Mouse (Mus musculus) ES-E14 (cell line): ENCODE measurements around the gene Dnah1. TPM values are rescaled to one million over a fixed set of nuclear protein-coding genes. Genes with fewer than 3 reads are reported as not detected.
A peak's percentile ranks its signal among the peaks of the same experiment; 100 is the strongest.

Source experiments
- DNase-seq: peaks from one replicate; pipeline ENCODE4 v3.0.0-alpha.2; 2013; ENCODE audit warnings: low read depth, low spot score
- H3K27ac ChIP-seq: 2 replicates; pipeline ENCODE4 v1.5.1; 2012; ENCODE audit warnings: low read depth, mild to moderate bottlenecking, low read length, moderate library complexity, mixed read lengths; ENCODE audit not compliant: poor library complexity, insufficient read depth, severe bottlenecking
- H3K36me3 ChIP-seq: 2 replicates; pipeline ENCODE4 v1.6.1; 2012; ENCODE audit warnings: mild to moderate bottlenecking, low read length, moderate library complexity, mixed read lengths; ENCODE audit not compliant: control insufficient read depth, poor library complexity, insufficient read depth, severe bottlenecking
- H3K4me1 ChIP-seq, 2 experiments: fragments of 150-350 bp in 1 of 2; sonication (generic) in 1 of 2; 2 replicates each; pipeline ENCODE4 v1.6.1; 2012; ENCODE audit warnings: low read length in 2 of 2, mild to moderate bottlenecking in 1 of 2, mixed read lengths in 1 of 2; ENCODE audit not compliant: control insufficient read depth in 2 of 2, insufficient read depth in 2 of 2, poor library complexity in 1 of 2
- H3K4me3 ChIP-seq, 2 experiments: fragments of 150-350 bp in 1 of 2; sonication (generic) in 1 of 2; 2 replicates each; pipeline ENCODE4 v1.5.1; 2012; ENCODE audit warnings: low read length in 2 of 2, low read depth in 1 of 2, mild to moderate bottlenecking in 1 of 2, mixed read lengths in 1 of 2; ENCODE audit not compliant: insufficient read depth in 1 of 2, poor library complexity in 1 of 2, severe bottlenecking in 1 of 2
- H3K9ac ChIP-seq: 2 replicates; pipeline ENCODE4 v1.6.1; 2012; ENCODE audit warnings: low read depth, mild to moderate bottlenecking, low read length, mixed read lengths; ENCODE audit not compliant: poor library complexity, insufficient read depth, severe bottlenecking
- H3K9me3 ChIP-seq: fragments of 150-350 bp; sonication (generic); 2 replicates; pipeline ENCODE4 v1.6.1; 2012; ENCODE audit warnings: low read depth, mild to moderate bottlenecking, low read length; ENCODE audit not compliant: control insufficient read depth, insufficient read depth
- CHD2 ChIP-seq: IDR thresholded peaks from 2 replicates; pipeline ENCODE4 v1.6.1; 2014; ENCODE audit warnings: mild to moderate bottlenecking, low read depth, low read length, inconsistent platforms
- HCFC1 ChIP-seq: IDR thresholded peaks from 2 replicates; pipeline ENCODE4 v1.6.1; 2012; ENCODE audit warnings: low read length, inconsistent platforms, borderline replicate concordance; ENCODE audit not compliant: insufficient read depth
- MAFK ChIP-seq: IDR thresholded peaks from 2 replicates; pipeline ENCODE4 v1.6.1; 2014; ENCODE audit warnings: mild to moderate bottlenecking, low read depth, low read length, inconsistent platforms; ENCODE audit not compliant: insufficient read depth
- ZC3H11A ChIP-seq: IDR thresholded peaks from 2 replicates; pipeline ENCODE4 v1.6.1; 2012; ENCODE audit warnings: low read depth, mild to moderate bottlenecking, inconsistent platforms, low read length, borderline replicate concordance
- ZNF384 ChIP-seq: IDR thresholded peaks from 2 replicates; pipeline ENCODE4 v1.6.1; 2012; ENCODE audit warnings: low read depth, low read length, inconsistent platforms
- in situ Hi-C, 2 experiments: fragments of 600-800 bp; cut with MboI; formaldehyde crosslinking; loops; one replicate each; pipeline ENCODE4 v1.15.1; 2025; ENCODE audit warnings: low sequenced_read_pairs in 2 of 2, inconsistent platforms in 1 of 2; ENCODE audit not compliant: unreplicated experiment in 2 of 2
- total RNA-seq: library from RNA; depleted of rRNA; stranded (reverse); fragments of 300-350 nt; gene quantifications from 2 replicates; pipeline ENCODE4 v1.2.3, GENCODE M21; 2012

Dnah1 gene
- total RNA-seq, 1 experiment, result 0.80 TPM

DNA sequence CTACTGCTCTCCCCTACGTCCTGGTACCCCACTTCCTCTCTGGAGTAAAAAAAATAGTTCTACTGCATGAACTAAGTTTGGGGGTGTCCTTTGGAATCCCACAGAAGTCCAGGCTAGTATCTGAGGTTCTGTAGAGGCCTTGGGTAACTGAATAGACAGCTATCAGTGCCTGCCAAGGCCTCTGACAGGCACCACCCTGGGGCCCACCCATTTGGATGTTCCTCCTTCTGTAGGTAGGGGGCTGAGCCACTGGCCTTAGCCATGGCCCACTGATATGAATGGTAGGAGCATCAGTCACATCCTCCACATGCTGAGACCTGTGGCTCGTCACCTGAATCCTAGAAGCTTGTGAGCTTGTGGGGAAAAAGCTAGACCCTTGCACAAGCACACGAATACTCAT, 5.9 kb downstream of the Dnah1 start:
- DNase-seq, result no peak
- Histone ChIP-seq H3K9ac (no peak overlapping the region), H3K27ac (no peak overlapping the region), H3K9me3 (no peaks in the 10 kb centered on the region), H3K4me1 (no peaks in the 10 kb centered on the region), H3K4me3 (no peak overlapping the region), H3K36me3 (no peaks in the 10 kb centered on the region)
- in situ Hi-C loops, result loop anchor here in 1 of 2 experiments (10.0 kb wide), 1 partner anchor 63 kb away; the partner anchor contains the start of genes Bap1 and Phf7
- TF ChIP-seq MAFK (no peak), HCFC1 (no peak), ZNF384 (no peak), ZC3H11A (no peak), CHD2 (no peak)

DNA sequence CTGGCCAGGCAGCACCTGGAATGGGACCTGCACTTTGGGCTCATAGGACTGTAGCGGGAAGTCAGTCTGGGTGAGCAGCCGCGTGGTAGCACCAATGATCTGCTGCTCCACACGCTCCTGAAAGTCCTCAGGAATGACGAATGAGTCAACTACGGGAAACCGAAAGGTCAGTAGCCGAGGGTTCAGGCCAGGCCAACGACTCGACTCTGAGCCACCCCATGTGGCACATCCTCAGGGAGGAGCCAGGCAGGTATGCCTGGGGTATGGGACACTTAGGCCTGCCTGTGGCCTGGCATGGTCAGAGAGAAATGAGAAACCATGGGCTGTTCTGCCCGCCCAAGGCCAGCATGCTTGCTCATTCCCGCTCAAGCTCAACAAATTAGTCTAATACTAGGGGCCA, 7.1 kb downstream of the Dnah1 start:
- Histone ChIP-seq H3K9me3 (no peaks in the 10 kb centered on the region), H3K4me1 (no peaks in the 10 kb centered on the region), H3K4me3 (no peak overlapping the region), H3K27ac (no peak overlapping the region), H3K36me3 (no peaks in the 10 kb centered on the region), H3K9ac (no peak overlapping the region)
- no peak for DNase-seq
- TF ChIP-seq HCFC1 (no peak), ZNF384 (no peak), ZC3H11A (no peak), CHD2 (no peak), MAFK (no peak)
- in situ Hi-C loops, result loop anchor here in 1 of 2 experiments (10.0 kb wide), 1 partner anchor 62 kb away; the partner anchor contains the start of genes Bap1 and Phf7

DNA sequence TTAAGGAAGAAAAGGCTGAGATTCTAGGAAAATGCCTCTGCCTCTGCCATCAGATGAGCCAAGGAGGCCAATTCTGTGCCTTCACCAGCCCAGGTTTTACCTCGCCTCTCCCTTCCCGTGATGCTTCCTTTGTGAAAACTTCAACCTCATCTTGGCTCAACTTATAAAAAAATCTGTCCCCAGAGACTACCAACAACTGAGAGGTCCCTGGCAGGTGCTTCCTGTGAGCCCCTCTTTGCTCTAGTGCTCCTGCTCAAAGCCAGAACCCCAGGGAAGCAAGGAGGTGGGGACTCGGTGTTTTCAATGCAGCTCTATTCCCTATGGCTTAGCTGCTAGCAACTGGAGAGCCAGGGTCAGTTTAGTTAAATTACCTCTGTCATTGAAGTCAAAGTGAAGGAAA, 10.5 kb downstream of the Dnah1 start:
- Histone ChIP-seq H3K4me3 (no peak overlapping the region), H3K9me3 (no peaks in the 10 kb centered on the region), H3K36me3 (no peaks in the 10 kb centered on the region), H3K9ac (no peak overlapping the region), H3K27ac (no peak overlapping the region), H3K4me1 (no peaks in the 10 kb centered on the region)
- TF ChIP-seq HCFC1 (no peak), ZNF384 (no peak), ZC3H11A (no peak), MAFK (no peak), CHD2 (no peak)
- no peak for DNase-seq
- in situ Hi-C loops, result loop anchor here in 1 of 2 experiments (10.0 kb wide), 1 partner anchor 58 kb away; the partner anchor contains the start of genes Bap1 and Phf7

DNA sequence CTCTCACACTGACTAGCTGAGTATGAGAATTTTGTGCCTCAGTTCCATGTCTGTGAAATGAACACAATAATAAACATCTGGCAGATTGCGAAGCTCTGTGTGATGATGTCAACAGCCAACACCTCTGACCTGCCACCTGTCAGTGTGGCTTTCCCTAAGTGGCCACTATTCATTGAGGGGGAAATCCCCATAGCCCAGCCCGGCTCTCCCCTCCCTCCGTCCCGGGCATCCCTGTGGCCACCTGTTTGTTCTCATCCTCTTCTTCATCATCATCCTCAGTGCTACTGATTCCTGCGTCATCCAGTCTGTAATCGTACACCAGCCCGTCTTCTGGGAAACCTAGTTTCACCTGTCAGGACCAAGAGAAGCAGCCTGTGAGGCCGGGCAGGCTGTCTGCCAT, 38.0 kb downstream of the Dnah1 start:
- no peak overlapping the region for H3K27ac ChIP-seq
- in situ Hi-C loops, result no loop called here
- no peak for DNase-seq
- H3K36me3 ChIP-seq, result no peaks in the 10 kb centered on the region
- H3K9me3 ChIP-seq, result no peaks in the 10 kb centered on the region
- no peak overlapping the region for H3K4me3 ChIP-seq
- no peaks in the 10 kb centered on the region for H3K4me1 ChIP-seq
- H3K9ac ChIP-seq, result no peak overlapping the region
- TF ChIP-seq MAFK (no peak), ZNF384 (no peak), HCFC1 (no peak), ZC3H11A (no peak), CHD2 (no peak)

DNA sequence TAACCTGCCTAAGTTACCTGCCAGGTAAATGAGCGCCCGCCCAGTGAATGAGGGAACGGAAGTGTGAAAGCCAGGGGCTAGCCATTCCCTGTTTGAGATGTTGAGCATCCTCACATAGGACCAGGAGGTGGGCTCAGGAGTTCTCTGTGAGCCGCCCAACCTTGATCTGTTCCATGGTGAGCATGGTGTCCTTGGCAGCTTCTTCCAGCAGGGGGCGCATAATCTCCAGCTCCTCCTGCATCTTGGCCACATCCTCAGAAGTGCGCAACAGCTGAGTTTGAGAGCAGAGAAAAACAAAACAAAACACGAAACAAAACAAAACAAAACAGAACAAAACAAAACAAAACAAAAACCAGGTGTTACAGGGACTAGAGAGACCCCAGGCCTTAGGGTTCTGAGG, 51.5 kb downstream of the Dnah1 start:
- H3K4me1 ChIP-seq, result peaks cover 0 to 6% of the 10 kb centered on the region in 2 experiments; a peak in 1 of 4 replicates
- H3K4me3 ChIP-seq, result no peak overlapping the region
- DNase-seq, result peak; percentile 69
- H3K9ac ChIP-seq, result no peak overlapping the region
- H3K36me3 ChIP-seq, result no peaks in the 10 kb centered on the region
- no peaks in the 10 kb centered on the region for H3K9me3 ChIP-seq
- TF ChIP-seq HCFC1 (no peak), ZC3H11A (no peak), MAFK (no peak), ZNF384 (no peak)
- H3K27ac ChIP-seq, result no peak overlapping the region
- in situ Hi-C loops, result no loop called here
